Mouse (Mus musculus): ENCODE results near the gene Apba2.

The Apba2 gene

GRCm38 (mm10) chr7:64531297-64531696, 29.8 kb downstream of the Apba2 start:
- no peak for DNase-seq (ENCODE audit: low spot score in 2 of 2)

GRCm38 (mm10) chr7:64533374-64533773, 31.9 kb downstream of the Apba2 start:
- DNase-seq (ENCODE audit: low spot score in 2 of 2), result no peak

- no peak for DNase-seq (ENCODE audit: low spot score in 2 of 2)
Observed at GRCm38 (mm10) chr7:64535269-64535668, 33.8 kb downstream of the Apba2 start.

GRCm38 (mm10) chr7:64539450-64540148, 38.1 kb downstream of the Apba2 start:
- DNase-seq (ENCODE audit: low spot score in 2 of 2), result no peak

GRCm38 (mm10) chr7:64546801-64547200, 45.3 kb downstream of the Apba2 start:
- no peak for DNase-seq (ENCODE audit: low spot score in 2 of 2)

- DNase-seq (ENCODE audit: low spot score in 2 of 2), result no peak
Observed at GRCm38 (mm10) chr7:64550856-64551255, 49.4 kb downstream of the Apba2 start.

- no peak for DNase-seq (ENCODE audit: low spot score in 2 of 2)
Observed at GRCm38 (mm10) chr7:64552523-64553190, 51.2 kb downstream of the Apba2 start.

GRCm38 (mm10) chr7:64561711-64562498, 60.4 kb downstream of the Apba2 start:
- no peak for DNase-seq (ENCODE audit: low spot score in 2 of 2)

GRCm38 (mm10) chr7:64564891-64565571, 63.5 kb downstream of the Apba2 start:
- no peak for DNase-seq (ENCODE audit: low spot score in 2 of 2)

GRCm38 (mm10) chr7:64566371-64567243, 65.1 kb downstream of the Apba2 start:
- no peak for DNase-seq (ENCODE audit: low spot score in 2 of 2)

- no peak for DNase-seq (ENCODE audit: low spot score in 2 of 2)
Observed at GRCm38 (mm10) chr7:64568722-64569121, 67.2 kb downstream of the Apba2 start.

- DNase-seq (ENCODE audit: low spot score in 2 of 2), result no peak
Observed at GRCm38 (mm10) chr7:64569676-64570075, 68.2 kb downstream of the Apba2 start.

- no peak for DNase-seq (ENCODE audit: low spot score in 2 of 2)
Observed at GRCm38 (mm10) chr7:64570914-64571313, 69.4 kb downstream of the Apba2 start.

- no peak for DNase-seq (ENCODE audit: low spot score in 2 of 2)
Observed at GRCm38 (mm10) chr7:64574144-64574543, 72.6 kb downstream of the Apba2 start.

GRCm38 (mm10) chr7:64576519-64576951, 75.0 kb downstream of the Apba2 start:
- DNase-seq (ENCODE audit: low spot score in 2 of 2), result no peak

- no peak for DNase-seq (ENCODE audit: low spot score in 2 of 2)
Observed at GRCm38 (mm10) chr7:64578176-64578575, 76.7 kb downstream of the Apba2 start.

GRCm38 (mm10) chr7:64579887-64580286, 78.4 kb downstream of the Apba2 start:
- DNase-seq (ENCODE audit: low spot score in 2 of 2), result no peak

- no peak for DNase-seq (ENCODE audit: low spot score in 2 of 2)
Observed at GRCm38 (mm10) chr7:64580293-64580692, 78.8 kb downstream of the Apba2 start.

- no peak for DNase-seq (ENCODE audit: low spot score in 2 of 2)
Observed at GRCm38 (mm10) chr7:64582358-64582757, 80.9 kb downstream of the Apba2 start.

GRCm38 (mm10) chr7:64583670-64584121, 82.2 kb downstream of the Apba2 start:
- DNase-seq (ENCODE audit: low spot score in 2 of 2), result no peak

- no peak for DNase-seq (ENCODE audit: low spot score in 2 of 2)
Observed at GRCm38 (mm10) chr7:64586133-64586532, 84.6 kb downstream of the Apba2 start.

All from spleen, postnatal 14 days (tissue).